Mouse (Mus musculus) adrenal gland (tissue): ENCODE data around the gene Kcnk5.

Source experiments
- intact Hi-C: fragments of 180-260 bp; cut with DNase I; formaldehyde crosslinking; loops from one replicate; pipeline ENCODE4 v1.15.1; 2025

The Kcnk5 gene

GRCm38 (mm10) chr14:20202655-20203181 lies 21.1 kb upstream of the Kcnk5 start:
- intact Hi-C loops: no loop called here

- intact Hi-C loops: no loop called here
Observed at GRCm38 (mm10) chr14:20201066-20201683, 19.6 kb upstream of the Kcnk5 start.

GRCm38 (mm10) chr14:20193103-20193715 lies 11.6 kb upstream of the Kcnk5 start:
- intact Hi-C loops: no loop called here

- intact Hi-C loops: no loop called here
Observed at GRCm38 (mm10) chr14:20191136-20191735, 9.6 kb upstream of the Kcnk5 start.

GRCm38 (mm10) chr14:20189751-20190150 lies 8.1 kb upstream of the Kcnk5 start:
- intact Hi-C loops: no loop called here

- intact Hi-C loops: no loop called here
Observed at GRCm38 (mm10) chr14:20185426-20185825, 3.8 kb upstream of the Kcnk5 start.

GRCm38 (mm10) chr14:20183701-20184100 lies 2.1 kb upstream of the Kcnk5 start:
- intact Hi-C loops: loop anchor here (5.0 kb wide), 1 partner anchor 74 kb away; no protein-coding TSS in a partner anchor

- intact Hi-C loops: loop anchor here (5.0 kb wide), 1 partner anchor 75 kb away; no protein-coding TSS in a partner anchor
Observed at GRCm38 (mm10) chr14:20182596-20182995, 987 bp upstream of the Kcnk5 start.

- intact Hi-C loops: loop anchor here (5.0 kb wide), 1 partner anchor 77 kb away; no protein-coding TSS in a partner anchor
Observed at GRCm38 (mm10) chr14:20180751-20181162, 852 bp downstream of the Kcnk5 start.

GRCm38 (mm10) chr14:20180304-20180703 lies 1.3 kb downstream of the Kcnk5 start:
- intact Hi-C loops: loop anchor here (5.0 kb wide), 1 partner anchor 77 kb away; no protein-coding TSS in a partner anchor

- intact Hi-C loops: loop anchor here (5.0 kb wide), 1 partner anchor 77 kb away; no protein-coding TSS in a partner anchor
Observed at GRCm38 (mm10) chr14:20179731-20180280, 1.8 kb downstream of the Kcnk5 start.

- intact Hi-C loops: no loop called here
Observed at GRCm38 (mm10) chr14:20179080-20179479, 2.5 kb downstream of the Kcnk5 start.

- intact Hi-C loops: no loop called here
Observed at GRCm38 (mm10) chr14:20178593-20178992, 3.0 kb downstream of the Kcnk5 start.

GRCm38 (mm10) chr14:20177494-20178123 lies 4.0 kb downstream of the Kcnk5 start:
- intact Hi-C loops: no loop called here

GRCm38 (mm10) chr14:20175705-20176104 lies 5.9 kb downstream of the Kcnk5 start:
- intact Hi-C loops: no loop called here

GRCm38 (mm10) chr14:20175114-20175513 lies 6.5 kb downstream of the Kcnk5 start:
- intact Hi-C loops: no loop called here

GRCm38 (mm10) chr14:20174696-20175095 lies 6.9 kb downstream of the Kcnk5 start:
- intact Hi-C loops: no loop called here

GRCm38 (mm10) chr14:20173873-20174490 lies 7.6 kb downstream of the Kcnk5 start:
- intact Hi-C loops: no loop called here

GRCm38 (mm10) chr14:20172924-20173323 lies 8.7 kb downstream of the Kcnk5 start:
- intact Hi-C loops: no loop called here

GRCm38 (mm10) chr14:20172509-20172908 lies 9.1 kb downstream of the Kcnk5 start:
- intact Hi-C loops: no loop called here

- intact Hi-C loops: no loop called here
Observed at GRCm38 (mm10) chr14:20171840-20172239, 9.8 kb downstream of the Kcnk5 start.
